Mouse (Mus musculus) CH12.LX (cell line): ENCODE results near the gene Pola2. TPM values are rescaled to one million over a fixed set of nuclear protein-coding genes. Genes with fewer than 3 reads are reported as not detected.

ENCODE experiments used
- DNase-seq: peaks from one replicate; pipeline ENCODE4 v3.0.0-alpha.2; 2013; ENCODE audit errors: extremely low read depth
- H3K27ac ChIP-seq: 2 replicates; pipeline ENCODE4 v1.5.1; 2012; ENCODE audit warnings: low read depth, mild to moderate bottlenecking, control low read depth, moderate library complexity; ENCODE audit not compliant: insufficient read depth
- H3K27me3 ChIP-seq: replicated peaks from 2 replicates; pipeline ENCODE3; 2012; ENCODE audit warnings: inconsistent platforms
- H3K36me3 ChIP-seq, 2 experiments: replicated peaks in 1 of 2; 2 replicates each; pipeline versions ENCODE3 to v1.6.1; 2012; ENCODE audit warnings: inconsistent platforms in 1 of 2, low read length in 1 of 2, mild to moderate bottlenecking in 1 of 2, mixed read lengths in 1 of 2, moderate library complexity in 1 of 2; ENCODE audit not compliant: control insufficient read depth in 1 of 2, insufficient read depth in 1 of 2
- H3K4me1 ChIP-seq, 2 experiments: 2 replicates each; pipeline ENCODE4 v1.6.1; 2012; ENCODE audit warnings: inconsistent platforms in 1 of 2, moderate library complexity in 1 of 2; ENCODE audit not compliant: insufficient read depth in 2 of 2, control insufficient read depth in 1 of 2
- H3K4me2 ChIP-seq: 2 replicates; pipeline ENCODE4 v1.6.1; 2012; ENCODE audit warnings: low read depth, mild to moderate bottlenecking, control low read depth; ENCODE audit not compliant: poor library complexity, insufficient read depth, severe bottlenecking
- H3K4me3 ChIP-seq, 3 experiments: fragments of 150-350 bp in 1 of 3; sonication (generic) in 1 of 3; replicated peaks in 1 of 3; 2 replicates each; pipeline versions ENCODE3 to v1.5.1; 2011 to 2012; ENCODE audit warnings: low read depth in 2 of 3, low read length in 2 of 3, mild to moderate bottlenecking in 2 of 3, moderate library complexity in 2 of 3, control low read depth in 1 of 3, improper control_type of control experiment in 1 of 3, inconsistent platforms in 1 of 3, mixed read lengths in 1 of 3; ENCODE audit not compliant: poor library complexity in 1 of 3
- H3K79me2 ChIP-seq: replicated peaks from 2 replicates; pipeline ENCODE4 v1.6.1; 2012; ENCODE audit warnings: mild to moderate bottlenecking, moderate library complexity; ENCODE audit not compliant: control insufficient read depth, poor library complexity, insufficient read depth, severe bottlenecking; ENCODE audit errors: extremely low read depth
- H3K9ac ChIP-seq: 2 replicates; pipeline ENCODE4 v1.6.1; 2012; ENCODE audit warnings: low read depth, mild to moderate bottlenecking, control low read depth, moderate library complexity; ENCODE audit not compliant: insufficient read depth
- H3K9me3 ChIP-seq: replicated peaks from 2 replicates; pipeline ENCODE3; 2012; ENCODE audit warnings: low read length, inconsistent platforms, mixed read lengths
- CTCF ChIP-seq, 2 experiments: IDR thresholded peaks in 1 of 2; conservative IDR thresholded peaks in 1 of 2; 2 replicates each; pipeline ENCODE4 v1.5.1; 2011 to 2012; ENCODE audit warnings: low read depth in 2 of 2, low read length in 2 of 2, improper control_type of control experiment in 1 of 2, inconsistent platforms in 1 of 2, mild to moderate bottlenecking in 1 of 2, moderate library complexity in 1 of 2
- E2F4 ChIP-seq: IDR thresholded peaks from 2 replicates; pipeline ENCODE4 v1.6.1; 2011; ENCODE audit warnings: low read depth, low read length, improper control_type of control experiment; ENCODE audit not compliant: insufficient replicate concordance
- ETS1 ChIP-seq: conservative IDR thresholded peaks from 2 replicates; pipeline ENCODE4 v1.6.1; 2012; ENCODE audit warnings: low read depth, mild to moderate bottlenecking, inconsistent platforms, low read length, improper control_type of control experiment, moderate library complexity
- IRF4 ChIP-seq: IDR thresholded peaks from 2 replicates; pipeline ENCODE4 v1.6.1; 2014; ENCODE audit warnings: low read depth, mild to moderate bottlenecking, inconsistent platforms, low read length, improper control_type of control experiment
- KAT2A ChIP-seq: IDR thresholded peaks from 2 replicates; pipeline ENCODE4 v1.6.1; 2012; ENCODE audit warnings: low read length, improper control_type of control experiment, inconsistent platforms; ENCODE audit not compliant: insufficient replicate concordance
- MAFK ChIP-seq: IDR thresholded peaks from 2 replicates; pipeline ENCODE4 v1.6.1; 2011; ENCODE audit warnings: low read length, improper control_type of control experiment; ENCODE audit not compliant: insufficient replicate concordance
- MAZ ChIP-seq: IDR thresholded peaks from 2 replicates; pipeline ENCODE4 v1.6.1; 2012; ENCODE audit warnings: low read depth, mild to moderate bottlenecking, inconsistent platforms, low read length, improper control_type of control experiment, moderate library complexity
- MEF2A ChIP-seq: IDR thresholded peaks from 2 replicates; pipeline ENCODE4 v1.6.1; 2014; ENCODE audit warnings: low read depth, mild to moderate bottlenecking, inconsistent platforms, low read length, improper control_type of control experiment, borderline replicate concordance
- MYC ChIP-seq: IDR thresholded peaks from 2 replicates; pipeline ENCODE4 v1.6.1; 2011; ENCODE audit warnings: low read depth, mild to moderate bottlenecking, improper control_type of control experiment, low read length
- NRF1 ChIP-seq: IDR thresholded peaks from 2 replicates; pipeline ENCODE4 v1.6.1; 2014; ENCODE audit warnings: low read depth, mild to moderate bottlenecking, inconsistent platforms, low read length, improper control_type of control experiment, moderate library complexity
- PAX5 ChIP-seq: IDR thresholded peaks from 2 replicates; pipeline ENCODE4 v1.6.1; 2012; ENCODE audit warnings: low read length, inconsistent platforms, mixed read lengths
- POLR2A ChIP-seq: IDR thresholded peaks from 2 replicates; pipeline ENCODE4 v1.6.1; 2011; ENCODE audit warnings: low read depth, mild to moderate bottlenecking, improper control_type of control experiment, low read length
- POLR2AphosphoS2 ChIP-seq: IDR thresholded peaks from 2 replicates; pipeline ENCODE4 v1.6.1; 2011; ENCODE audit warnings: low read depth, low read length, improper control_type of control experiment
- SMC3 ChIP-seq: IDR thresholded peaks from 2 replicates; pipeline ENCODE4 v1.6.1; 2011; ENCODE audit warnings: low read depth, low read length, improper control_type of control experiment
- TBP ChIP-seq: conservative IDR thresholded peaks from 2 replicates; pipeline ENCODE4 v1.6.1; 2011; ENCODE audit warnings: low read depth, low read length, improper control_type of control experiment
- UBTF ChIP-seq: IDR thresholded peaks from 2 replicates; pipeline ENCODE4 v1.6.1; 2012; ENCODE audit warnings: low read depth, mild to moderate bottlenecking, inconsistent platforms, low read length, improper control_type of control experiment, moderate library complexity
- ZMIZ1 ChIP-seq: IDR thresholded peaks from 2 replicates; pipeline ENCODE4 v1.6.1; 2012; ENCODE audit warnings: low read depth, mild to moderate bottlenecking, inconsistent platforms, low read length, improper control_type of control experiment
- ZNF384 ChIP-seq: IDR thresholded peaks from 2 replicates; pipeline ENCODE4 v1.6.1; 2012; ENCODE audit warnings: low read depth, low read length, improper control_type of control experiment, inconsistent platforms
- dilution Hi-C: fragments of 300-500 bp; cut with MboI; formaldehyde crosslinking; loops from 2 replicates; pipeline ENCODE4 v1.14.3; 2020; ENCODE audit warnings: low sequenced_read_pairs; ENCODE audit not compliant: extremely low pct_unique_long_range_greater_than_20kb, extremely low pct_ligation_motif_present
- in situ Hi-C: fragments of 300-500 bp; cut with MboI; formaldehyde crosslinking; loops from 3 replicates; pipeline ENCODE4 v1.14.3; 2019; ENCODE audit warnings: low sequenced_read_pairs, low pct_ligation_motif_present, low pct_unique_long_range_greater_than_20kb, mixed read lengths
- polyA plus RNA-seq: library from polyadenylated mRNA; unstranded; fragments of >175 nt; gene quantifications from 2 replicates; pipeline ENCODE4 v1.2.1, GENCODE M21; 2012; ENCODE audit warnings: low read depth; ENCODE audit not compliant: insufficient read length
- total RNA-seq, 2 experiments: library from RNA; depleted of rRNA; stranded (reverse); fragments of 300-350 nt in 1 of 2; fragments of >200 nt in 1 of 2; gene quantifications; 2 replicates each; pipeline ENCODE4 v1.2.3; 2012 to 2014

The Pola2 gene
- total and polyA plus RNA-seq, 3 experiments = 60.3 to 91.4 (median 71.7) TPM

DNA sequence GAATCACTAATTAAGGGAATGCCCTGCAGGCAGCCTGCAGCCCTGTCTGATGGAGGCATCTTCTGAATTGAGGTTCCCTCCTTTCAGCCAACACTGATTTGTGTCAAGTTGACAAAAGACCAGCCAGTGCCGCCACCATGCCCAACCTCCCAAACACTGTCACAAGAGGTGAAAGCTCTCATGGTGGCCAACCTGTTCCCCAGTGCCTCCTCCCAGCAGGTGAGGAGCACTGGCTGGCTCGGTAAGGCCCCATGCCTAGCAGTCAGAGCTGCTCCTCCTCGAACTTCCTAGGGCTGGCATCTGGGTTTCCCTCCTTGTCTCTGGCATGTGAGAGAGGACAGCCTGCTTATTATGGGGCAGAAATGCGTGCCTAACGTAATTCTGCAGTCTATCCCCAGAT lies 24.3 kb downstream of the Pola2 start:
- dilution Hi-C loops = no loop called here
- no peak overlapping the region for H3K4me2 ChIP-seq
- no peaks in the 10 kb centered on the region for H3K4me1 ChIP-seq
- H3K4me3 ChIP-seq = no peak overlapping the region
- H3K9ac ChIP-seq = no peak overlapping the region
- no peak overlapping the region for H3K27ac ChIP-seq
- H3K36me3 ChIP-seq = peaks cover 55 to 74% of the 10 kb centered on the region in 2 experiments
- no peaks in the 10 kb centered on the region for H3K27me3 ChIP-seq
- H3K79me2 ChIP-seq = no peaks in the 10 kb centered on the region
- DNase-seq = no peak
- no peak for TF ChIP-seq POLR2AphosphoS2
- no peak for TF ChIP-seq SMC3
- no peak for TF ChIP-seq ZNF384
- TF ChIP-seq ZMIZ1 = no peak
- no peak for TF ChIP-seq E2F4
- no peak for TF ChIP-seq MAFK
- no peak for TF ChIP-seq KAT2A
- TF ChIP-seq MAZ = no peak
- no peak for TF ChIP-seq MEF2A
- TF ChIP-seq CTCF (conservative IDR thresholded peaks at IDR 0.05 in 1 of 2, IDR thresholded peaks at IDR 0.05 in 1 of 2; ENCODE audit: low read depth in 2 of 2, low read length in 2 of 2) = no peak
- TF ChIP-seq, all 38 proteins: peak for 0
- no peaks in the 10 kb centered on the region for H3K9me3 ChIP-seq
- in situ Hi-C loops = no loop called here

DNA sequence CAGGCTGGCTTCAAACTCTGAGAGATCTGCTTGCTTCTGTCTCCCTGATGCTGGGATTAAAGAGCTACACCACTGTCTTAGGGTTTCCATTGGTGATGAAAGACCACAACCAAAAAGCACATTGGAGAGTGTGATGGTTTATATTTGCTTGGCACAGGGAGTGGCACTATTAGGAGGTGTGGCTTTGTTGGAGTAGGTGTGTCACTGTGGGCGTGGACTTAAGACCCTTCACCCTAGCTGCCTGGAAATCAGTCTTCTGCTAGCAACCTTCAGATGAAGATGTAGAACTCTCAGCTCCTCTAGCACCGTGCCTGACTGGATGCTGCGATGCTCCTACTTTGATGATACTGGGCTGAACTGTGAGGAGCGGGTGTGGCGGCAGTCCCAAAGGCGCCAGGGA lies 25.5 kb downstream of the Pola2 start:
- Histone ChIP-seq H3K79me2 (no peaks in the 10 kb centered on the region), H3K9me3 (no peaks in the 10 kb centered on the region), H3K27ac (no peak overlapping the region), H3K4me2 (no peak overlapping the region), H3K4me1 (no peaks in the 10 kb centered on the region), H3K9ac (no peak overlapping the region), H3K36me3 (peaks cover 43 to 62% of the 10 kb centered on the region in 2 experiments), H3K4me3 (no peak overlapping the region), H3K27me3 (no peaks in the 10 kb centered on the region)
- dilution Hi-C loops (no loop called here), in situ Hi-C loops (no loop called here)
- TF ChIP-seq UBTF (no peak), NRF1 (no peak), MAFK (no peak), IRF4 (no peak), MYC (no peak)
- DNase-seq = no peak

DNA sequence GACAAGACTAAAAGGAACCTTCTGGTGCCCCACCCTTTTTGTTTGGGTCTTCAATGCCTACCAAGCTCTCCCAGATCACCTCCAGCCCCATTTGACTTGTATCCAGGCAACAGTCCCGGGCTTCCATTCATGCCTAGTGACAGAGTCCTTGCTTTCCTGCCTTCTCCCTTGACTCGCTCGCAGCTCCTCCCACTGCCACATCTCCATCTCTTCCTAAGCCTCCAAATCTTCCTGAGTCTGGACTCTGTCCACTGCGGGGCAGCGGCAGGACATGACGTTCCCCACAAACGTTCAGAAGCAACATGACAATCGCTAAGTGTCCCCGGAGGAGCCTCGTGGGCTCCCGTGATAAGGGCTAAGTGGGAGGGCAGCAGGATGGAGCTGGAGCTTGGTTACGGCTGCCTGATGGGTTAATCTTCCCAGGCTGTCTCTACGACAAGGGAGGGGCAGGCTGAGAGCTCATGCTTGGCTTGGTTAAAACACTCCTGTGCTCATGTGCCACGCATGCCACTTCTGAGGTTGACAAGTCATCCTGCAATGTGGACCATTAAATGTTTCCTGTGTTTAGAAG lies 26.1 kb downstream of the Pola2 start:
- no peaks in the 10 kb centered on the region for H3K27me3 ChIP-seq
- H3K4me1 ChIP-seq = no peaks in the 10 kb centered on the region
- dilution Hi-C loops = no loop called here
- no peaks in the 10 kb centered on the region for H3K79me2 ChIP-seq
- no peak overlapping the region for H3K4me3 ChIP-seq
- no peak overlapping the region for H3K27ac ChIP-seq
- no peak for DNase-seq
- no peak overlapping the region for H3K4me2 ChIP-seq
- TF ChIP-seq PAX5 (no peak), POLR2A (no peak), ZMIZ1 (no peak), ETS1 (no peak), MEF2A (no peak), TBP (no peak)
- TF ChIP-seq, all 38 proteins: peak for 0
- in situ Hi-C loops = no loop called here
- no peaks in the 10 kb centered on the region for H3K9me3 ChIP-seq
- H3K36me3 ChIP-seq = peaks cover 37 to 56% of the 10 kb centered on the region in 2 experiments
- no peak overlapping the region for H3K9ac ChIP-seq
